Mouse (Mus musculus) T-helper 2 cell (primary cell): ENCODE measurements around the gene Eif4g1.

Experiments used
- in situ Hi-C: fragments of 300-600 bp; cut with MboI, MseI; formaldehyde crosslinking; loops from one replicate; pipeline ENCODE4 v1.15.1; 2025; ENCODE audit warnings: high pct_unique_total_duplicates

Eif4g1 gene

DNA sequence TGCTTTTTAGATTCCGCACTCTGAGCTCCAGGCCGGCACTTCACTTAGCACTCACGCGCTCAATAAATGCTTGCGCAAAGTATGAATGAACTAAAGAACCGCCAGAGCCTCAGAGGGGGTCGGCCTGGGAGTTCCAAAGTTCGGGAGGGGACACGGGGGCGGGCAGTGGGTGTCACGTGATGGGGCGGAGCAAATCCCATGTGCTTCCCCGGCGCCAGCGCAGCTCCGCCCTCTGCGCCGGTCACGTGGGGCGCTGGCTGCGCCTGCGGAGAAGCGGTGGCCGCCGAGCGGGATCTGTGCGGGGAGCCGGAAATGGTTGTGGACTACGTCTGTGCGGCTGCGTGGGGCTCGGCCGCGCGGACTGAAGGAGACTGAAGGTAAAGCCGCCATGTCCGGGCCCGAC lies 4.4 kb downstream of the Eif4g1 start:
- in situ Hi-C loops, result no loop called here

DNA sequence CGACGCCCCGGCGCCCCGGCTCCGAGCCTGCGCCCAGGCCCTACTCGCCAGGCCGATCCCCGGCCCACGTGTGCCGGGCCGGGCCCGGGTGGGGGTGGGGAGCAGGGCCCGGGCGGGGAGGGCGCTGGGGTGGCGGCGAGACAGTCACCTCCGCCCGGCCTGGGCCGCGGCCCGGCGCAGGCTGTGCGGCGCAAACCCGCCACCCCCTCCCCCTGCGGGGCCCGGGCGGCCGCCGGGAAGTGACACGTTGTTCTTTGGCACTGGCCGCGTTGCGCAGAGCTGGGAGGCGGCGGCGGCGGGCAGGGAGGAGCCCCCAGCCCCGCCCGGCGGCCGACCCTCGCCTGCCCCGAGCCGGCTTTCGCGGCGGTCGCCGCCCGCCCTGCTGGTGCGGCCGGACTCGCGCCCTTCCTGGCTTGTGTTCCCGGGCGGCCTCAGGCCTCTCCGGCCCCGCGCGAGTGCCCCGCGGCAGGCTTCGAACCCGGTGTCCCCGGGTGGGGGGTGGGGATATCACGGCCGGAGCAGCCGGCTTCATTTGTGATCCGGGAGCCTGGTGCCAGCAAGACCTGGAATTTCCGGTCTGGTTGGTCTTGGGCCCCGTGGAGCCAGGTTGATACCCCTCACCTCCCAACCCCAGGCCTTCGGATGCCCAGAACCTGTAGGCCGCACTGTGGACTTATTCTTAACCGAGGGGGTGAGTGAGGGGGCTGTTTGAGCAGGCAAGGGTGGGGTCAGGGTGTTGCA lies 5.0 kb downstream of the Eif4g1 start:
- in situ Hi-C loops, result no loop called here

- in situ Hi-C loops, result no loop called here
Observed at GRCm38 (mm10) chr16:20673706-20674303, 5.7 kb downstream of the Eif4g1 start.

DNA sequence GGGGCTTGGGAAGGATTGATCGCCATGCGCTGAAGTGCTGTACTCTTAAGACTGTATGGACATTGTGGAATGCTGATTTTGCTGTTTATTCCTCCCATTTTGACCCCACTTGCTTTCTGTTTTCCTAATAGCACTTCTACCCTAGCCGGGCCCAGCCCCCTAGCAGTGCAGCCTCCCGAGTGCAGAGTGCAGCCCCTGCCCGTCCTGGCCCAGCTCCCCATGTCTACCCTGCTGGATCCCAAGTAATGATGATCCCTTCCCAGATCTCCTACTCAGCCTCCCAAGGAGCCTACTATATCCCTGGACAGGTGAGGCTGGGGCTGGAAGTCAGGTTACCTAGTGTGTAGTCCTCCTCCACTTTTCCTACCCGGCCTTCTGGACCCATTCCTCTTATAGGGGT lies 7.1 kb downstream of the Eif4g1 start:
- in situ Hi-C loops, result loop anchor here (5.0 kb wide), 1 partner anchor 42 kb away; the partner anchor contains the start of genes Clcn2 and Polr2h

- in situ Hi-C loops, result loop anchor here (5.0 kb wide), 1 partner anchor 41 kb away; the partner anchor contains the start of genes Clcn2 and Polr2h
Observed at GRCm38 (mm10) chr16:20676702-20677101, 8.6 kb downstream of the Eif4g1 start.

GRCm38 (mm10) chr16:20677380-20677779 lies 9.3 kb downstream of the Eif4g1 start:
- in situ Hi-C loops, result loop anchor here (5.0 kb wide), 1 partner anchor 40 kb away; the partner anchor contains the start of genes Clcn2 and Polr2h

- in situ Hi-C loops, result loop anchor here (5.0 kb wide), 1 partner anchor 39 kb away; the partner anchor contains the start of genes Clcn2 and Polr2h
Observed at GRCm38 (mm10) chr16:20677974-20678675, 10.0 kb downstream of the Eif4g1 start.

GRCm38 (mm10) chr16:20690774-20691173 lies 22.7 kb downstream of the Eif4g1 start:
- in situ Hi-C loops, result no loop called here

DNA sequence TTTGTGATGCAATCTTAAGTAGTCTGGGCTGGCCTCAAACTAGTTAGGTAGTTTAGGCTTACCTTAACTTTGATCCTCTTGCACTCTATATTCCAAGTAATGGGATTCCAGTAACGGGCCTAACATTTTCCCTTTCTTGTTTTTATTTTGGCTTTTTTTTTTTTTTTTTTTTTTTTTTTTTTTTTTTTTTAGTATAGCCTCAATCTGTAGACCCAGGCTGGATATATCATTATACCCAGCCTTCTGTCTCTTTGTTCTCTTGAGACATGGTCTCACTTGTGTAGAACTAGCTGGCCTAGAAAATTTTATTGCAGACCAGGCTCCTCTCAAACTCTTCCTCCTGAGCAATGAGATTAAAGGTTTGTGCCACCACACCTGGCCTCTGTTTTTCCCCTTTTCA lies 23.5 kb downstream of the Eif4g1 start:
- in situ Hi-C loops, result no loop called here

GRCm38 (mm10) chr16:20692241-20692965 lies 24.3 kb downstream of the Eif4g1 start:
- in situ Hi-C loops, result no loop called here

GRCm38 (mm10) chr16:20693111-20693701 lies 25.1 kb downstream of the Eif4g1 start, which contains the start of gene Fam131a:
Fam131a (plus strand) TSS chr16:20693241.
- in situ Hi-C loops, result no loop called here

DNA sequence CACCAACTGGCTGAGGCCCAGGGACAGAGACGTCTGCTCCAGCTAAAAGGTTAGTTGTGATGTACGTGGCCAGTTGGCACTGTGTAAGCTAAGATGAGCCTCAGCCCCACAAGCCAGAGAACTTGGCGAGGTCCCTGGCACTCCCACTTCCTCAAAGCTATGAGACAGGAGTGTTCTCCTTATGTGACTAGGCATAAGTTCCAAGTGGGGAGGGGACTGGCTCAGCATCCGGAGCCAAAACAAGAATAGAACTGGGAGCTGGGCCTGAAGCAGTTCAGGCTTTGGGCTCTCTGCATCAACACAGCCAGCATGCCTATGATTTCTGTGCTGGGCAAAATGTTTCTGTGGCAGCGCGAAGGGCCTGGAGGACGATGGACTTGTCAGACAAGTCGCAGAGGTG lies 26.7 kb downstream of the Eif4g1 start:
- in situ Hi-C loops, result no loop called here

DNA sequence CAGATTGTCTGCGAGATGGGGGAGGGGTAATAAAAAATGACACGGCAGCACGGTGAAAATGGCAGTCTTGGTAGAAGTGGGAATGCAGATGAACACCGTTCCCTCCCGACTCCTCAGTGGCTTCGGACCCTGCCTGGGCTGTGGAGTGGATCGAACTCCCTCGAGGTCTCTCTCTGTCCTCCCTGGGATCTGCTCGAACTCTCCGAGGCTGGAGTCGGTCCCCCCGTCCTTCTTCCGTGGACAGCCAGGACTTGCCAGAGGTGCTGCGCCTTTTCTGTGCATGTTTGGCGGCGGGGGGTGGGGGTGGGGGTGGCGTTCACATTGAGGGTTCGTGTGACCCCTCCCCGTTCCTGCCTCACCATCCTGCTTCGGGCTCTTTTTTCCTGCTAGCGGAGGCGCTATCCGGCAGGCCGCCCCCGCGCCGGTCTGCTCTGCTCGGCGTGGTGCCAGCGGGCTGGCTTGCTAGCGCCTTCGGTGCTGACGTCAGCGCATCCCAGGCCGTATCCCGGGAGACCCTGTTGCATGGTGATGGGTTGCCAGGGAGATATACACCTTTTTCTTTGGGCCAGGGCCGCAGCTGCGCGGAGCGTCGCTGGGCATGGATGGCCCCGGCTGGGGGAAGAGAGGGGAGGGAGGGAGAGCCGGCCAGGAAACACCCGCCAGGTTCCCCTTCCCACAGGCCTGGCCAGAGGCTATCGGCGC lies 27.7 kb downstream of the Eif4g1 start:
- in situ Hi-C loops, result no loop called here

- in situ Hi-C loops, result no loop called here
Observed at GRCm38 (mm10) chr16:20699266-20699665, 31.2 kb downstream of the Eif4g1 start.

GRCm38 (mm10) chr16:20700036-20700435 lies 31.9 kb downstream of the Eif4g1 start:
- in situ Hi-C loops, result no loop called here

GRCm38 (mm10) chr16:20701316-20701715 lies 33.2 kb downstream of the Eif4g1 start:
- in situ Hi-C loops, result no loop called here

DNA sequence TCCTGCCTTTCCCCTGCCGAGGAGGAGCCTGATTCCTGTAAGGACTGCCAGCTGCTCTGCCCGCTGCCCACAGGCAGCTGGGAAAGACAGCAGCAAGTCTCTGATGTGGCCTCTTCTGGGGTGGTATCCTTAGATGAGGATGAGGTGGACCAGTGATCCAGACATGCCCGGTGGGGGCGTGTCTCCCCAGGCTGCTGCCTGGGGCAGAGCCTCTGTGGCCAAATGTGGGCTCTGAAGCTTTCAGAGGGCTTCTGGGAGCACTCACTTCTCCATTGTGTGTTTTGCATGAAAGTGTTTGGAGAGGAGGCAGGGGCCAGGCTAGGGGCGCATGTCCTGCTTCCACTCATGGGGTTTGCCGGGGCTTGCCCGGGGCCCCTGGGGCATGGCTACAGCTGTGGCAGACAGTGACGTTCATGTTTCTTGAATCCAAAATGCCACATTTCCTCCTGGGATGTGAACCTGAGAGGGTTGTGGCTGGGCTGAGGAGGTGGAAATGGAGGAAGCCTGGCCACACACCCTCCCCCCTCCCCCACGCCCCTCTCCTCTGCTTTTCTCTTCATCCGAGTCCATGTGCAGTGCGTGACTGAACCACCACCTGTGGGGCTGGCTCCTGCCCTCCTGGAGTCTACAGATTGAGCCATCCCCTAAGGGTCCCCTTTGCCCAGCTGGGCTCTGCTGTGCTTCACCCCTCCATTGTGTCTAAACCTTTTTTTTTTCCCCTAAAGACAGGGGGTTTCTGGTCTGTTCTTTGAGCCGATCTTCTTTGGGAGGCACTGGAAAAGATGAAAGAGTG lies 33.8 kb downstream of the Eif4g1 start:
- in situ Hi-C loops, result no loop called here

DNA sequence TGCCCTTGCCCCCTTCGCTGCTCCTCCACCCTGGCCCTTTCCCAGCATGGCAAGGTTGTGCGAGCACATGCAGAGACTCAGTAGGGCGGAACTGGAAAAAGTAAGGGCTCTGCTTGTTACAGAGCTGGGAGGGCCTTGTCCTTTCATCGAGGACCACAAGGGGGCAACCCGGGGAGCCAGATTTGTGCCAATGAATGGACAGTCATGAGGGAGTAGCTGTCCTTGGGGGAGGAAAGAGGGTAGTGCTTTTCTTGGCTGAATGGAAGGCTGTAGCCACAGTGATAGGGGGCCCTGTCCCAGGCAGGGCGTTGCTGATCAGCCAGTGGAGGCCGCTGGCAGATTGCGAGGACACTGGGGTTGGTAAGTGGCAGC lies 34.4 kb downstream of the Eif4g1 start:
- in situ Hi-C loops, result no loop called here

- in situ Hi-C loops, result no loop called here
Observed at GRCm38 (mm10) chr16:20703071-20703470, 35.0 kb downstream of the Eif4g1 start.
